Mouse (Mus musculus) heart, adult 2 months (tissue): ENCODE measurements at regions not wholly inside any gene's neighbourhood (a gene's known extent, or its start where the extent isn't known, plus 50 kb on each side); places are given as distances from the start of the nearest gene placed in this dataset.

ENCODE experiments used
- CTCF ChIP-seq: fragments of 200-600 bp; IDR thresholded peaks from 2 replicates; pipeline ENCODE4 v1.8.1; 2022; ENCODE audit warnings: antibody characterized with exemption, mild to moderate bottlenecking, moderate library complexity
- POLR2A ChIP-seq: fragments of 200-500 bp; IDR thresholded peaks from 2 replicates; pipeline ENCODE4 v1.6.1; 2011; ENCODE audit warnings: mild to moderate bottlenecking, low read depth, low read length, control low read depth; ENCODE audit not compliant: insufficient read depth

DNA sequence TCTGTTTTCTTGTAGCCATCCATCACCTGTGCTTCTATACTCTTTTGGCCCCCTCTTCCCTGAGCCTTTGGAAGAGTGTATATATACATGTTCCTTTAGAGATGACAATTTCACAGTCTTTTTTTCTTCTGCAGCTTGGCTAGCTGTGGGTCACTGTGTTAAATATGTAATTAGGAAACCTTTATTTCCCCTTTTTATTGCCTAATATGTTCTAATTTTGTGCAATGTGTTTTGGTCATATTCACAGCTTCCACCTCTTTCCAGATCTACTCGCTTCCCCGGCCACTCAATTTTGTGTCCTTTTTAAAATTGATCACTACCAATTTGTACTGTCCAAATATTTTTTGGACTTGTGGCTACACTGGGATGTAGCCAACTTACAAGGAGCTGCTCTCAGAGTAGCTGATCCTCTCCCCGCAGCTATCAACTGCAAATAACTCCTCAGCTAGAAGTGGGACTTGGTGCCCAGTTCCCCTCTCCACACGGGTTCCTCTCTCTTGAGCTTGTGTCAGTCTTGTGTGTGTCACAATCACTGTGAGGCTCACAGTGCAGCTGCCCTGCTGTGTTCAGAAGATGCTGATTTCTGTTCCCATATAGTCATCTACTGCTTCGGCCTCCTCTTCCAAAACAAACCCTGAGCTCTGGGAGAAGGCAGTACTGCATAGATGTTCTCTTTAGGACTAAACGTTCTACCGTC, 106.9 kb downstream of the Gpr65 start:
- TF ChIP-seq POLR2A (no peak), CTCF (no peak)
